Mouse (Mus musculus) small intestine, adult 2 months (tissue): ENCODE measurements around the gene Plxnb3.

Experiments
- CTCF ChIP-seq: fragments of 200-500 bp; IDR thresholded peaks from 2 replicates; pipeline ENCODE4 v1.5.1; 2012; ENCODE audit warnings: low read depth, mild to moderate bottlenecking, control low read depth, inconsistent platforms, low read length, moderate library complexity, mixed read lengths; ENCODE audit not compliant: insufficient replicate concordance, insufficient read length; ENCODE audit errors: extremely low read depth
- POLR2A ChIP-seq: fragments of 200-500 bp; IDR thresholded peaks from 2 replicates; pipeline ENCODE4 v1.6.1; 2012; ENCODE audit warnings: low read depth, mild to moderate bottlenecking, control low read depth, inconsistent platforms, low read length, moderate library complexity

GRCm38 (mm10) chrX:73787225-73787558, 30.3 kb downstream of the Plxnb3 start:
- TF ChIP-seq POLR2A (no peak), CTCF (no peak)
